Mouse (Mus musculus) heart, postnatal 0 days (tissue): ENCODE measurements around the gene Car10. TPM values are rescaled to one million over a fixed set of nuclear protein-coding genes. Genes with fewer than 3 reads are reported as not detected.

Source experiments
- ATAC-seq: fragments of 200-750 bp; cut with Nextera tagmentation; 2 replicates; pipeline ENCODE4 v1.8.0; 2017; ENCODE audit warnings: low read depth, moderate number of reproducible peaks, moderate library complexity; ENCODE audit not compliant: insufficient read depth
- DNase-seq: peaks from one replicate; pipeline ENCODE4 v3.0.0-alpha.2; 2016; ENCODE audit warnings: low spot score
- H3K27ac ChIP-seq: fragments of 300-500 bp; sonication (generic); 2 replicates; pipeline ENCODE4 v1.5.1; 2014; ENCODE audit warnings: low read depth, mild to moderate bottlenecking
- H3K27me3 ChIP-seq: fragments of 300-500 bp; sonication (generic); 2 replicates; pipeline ENCODE4 v1.6.1; 2014; ENCODE audit warnings: low read length, mixed read lengths; ENCODE audit not compliant: control insufficient read depth, insufficient read depth
- H3K36me3 ChIP-seq: fragments of 300-500 bp; sonication (generic); replicated peaks from 2 replicates; pipeline ENCODE4 v1.6.1; 2014; ENCODE audit warnings: low read length, mixed read lengths; ENCODE audit not compliant: control insufficient read depth, insufficient read depth
- H3K4me1 ChIP-seq: fragments of 300-500 bp; sonication (generic); 2 replicates; pipeline ENCODE4 v1.6.1; 2014; ENCODE audit warnings: antibody characterized with exemption; ENCODE audit not compliant: control insufficient read depth, insufficient read depth
- H3K4me2 ChIP-seq: fragments of 300-500 bp; sonication (generic); 2 replicates; pipeline ENCODE4 v1.6.1; 2014; ENCODE audit warnings: low read depth, mild to moderate bottlenecking, low read length, moderate library complexity
- H3K4me3 ChIP-seq: fragments of 300-500 bp; sonication (generic); 2 replicates; pipeline ENCODE4 v1.5.1; 2014; ENCODE audit warnings: low read depth, low read length
- H3K9ac ChIP-seq: fragments of 300-500 bp; sonication (generic); replicated peaks from 2 replicates; pipeline ENCODE4 v1.6.1; 2014; ENCODE audit warnings: low read depth, low read length, mixed read lengths
- H3K9me3 ChIP-seq: fragments of 300-500 bp; sonication (generic); replicated peaks from 2 replicates; pipeline ENCODE4 v1.6.1; 2016; ENCODE audit warnings: low read length; ENCODE audit not compliant: control insufficient read depth
- CTCF ChIP-seq: IDR thresholded peaks from 2 replicates; pipeline ENCODE4 v1.5.1; 2016; ENCODE audit warnings: antibody characterized with exemption, control low read depth, low read depth
- EP300 ChIP-seq: IDR thresholded peaks from 2 replicates; pipeline ENCODE4 v1.6.1; 2016; ENCODE audit warnings: antibody characterized with exemption, low read depth
- WGBS: fragments of 180-500 bp; shearing (Covaris S2); extraction: QIAGEN DNeasy Blood & Tissue Kit; methylation state at CpG from one replicate; pipeline ENCODE4 v1.1.7; 2014; 5-methylcytosine and 5-hydroxymethylcytosine counted together
- polyA plus RNA-seq: library from polyadenylated mRNA; unstranded; fragments of >200 nt; fragmentation: Nextera tagmentation; extraction: Ambion mirVana; gene quantifications from 2 replicates; pipeline ENCODE4 v1.2.1, GENCODE M21; 2015
- total RNA-seq: library from RNA; depleted of rRNA; stranded (reverse); fragments of >200 nt; gene quantifications from 2 replicates; pipeline ENCODE4 v1.2.3, GENCODE M21; 2014; ENCODE audit warnings: low replicate concordance

Gene Car10
- total and polyA plus RNA-seq, 2 experiments from 2014 or later = not detected

GRCm38 (mm10) chr11:93466221-93466620 lies 368.4 kb downstream of the Car10 start:
- H3K27ac ChIP-seq = no peak overlapping the region
- WGBS = 65% methylated on average over 4 of the region's 4 CpGs
- H3K27me3 ChIP-seq = no peaks in the 10 kb centered on the region
- TF ChIP-seq CTCF = no peak
- TF ChIP-seq EP300 = no peak
- no peaks in the 10 kb centered on the region for H3K9me3 ChIP-seq
- DNase-seq (no peak), ATAC-seq (no peak)
- H3K4me1 ChIP-seq = no peaks in the 10 kb centered on the region
- no peaks in the 10 kb centered on the region for H3K36me3 ChIP-seq
- H3K4me3 ChIP-seq = no peak overlapping the region
- H3K9ac ChIP-seq = no peak overlapping the region
- H3K4me2 ChIP-seq = no peak overlapping the region

DNA sequence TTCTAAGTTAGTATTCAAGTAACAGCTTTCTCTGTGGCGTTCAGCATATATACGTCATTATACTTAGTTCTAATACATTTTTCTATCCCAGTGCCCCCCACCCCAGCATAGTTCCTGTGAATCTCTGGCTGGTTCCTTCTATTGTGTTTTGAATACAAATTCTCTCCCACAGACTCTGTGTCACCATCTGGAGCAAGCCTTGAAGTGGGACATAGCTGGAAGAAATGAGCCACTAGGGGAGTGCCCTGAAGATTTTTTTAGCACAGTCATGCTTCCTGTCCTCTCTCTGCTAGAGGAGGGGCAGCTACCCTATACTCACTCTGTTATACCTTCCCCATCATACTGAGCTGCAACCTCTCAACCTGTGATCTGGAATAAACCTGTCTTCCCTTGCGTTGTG lies 369.9 kb downstream of the Car10 start:
- TF ChIP-seq EP300 (no peak), CTCF (no peak)

GRCm38 (mm10) chr11:93470771-93471170 lies 372.9 kb downstream of the Car10 start:
- no peaks in the 10 kb centered on the region for H3K9me3 ChIP-seq
- no peaks in the 10 kb centered on the region for H3K4me1 ChIP-seq
- 74% methylated on average over 7 of the region's 7 CpGs for WGBS
- no peak overlapping the region for H3K4me3 ChIP-seq
- no peak overlapping the region for H3K27ac ChIP-seq
- H3K9ac ChIP-seq = no peak overlapping the region
- DNase-seq (no peak), ATAC-seq (no peak)
- H3K27me3 ChIP-seq = no peaks in the 10 kb centered on the region
- no peaks in the 10 kb centered on the region for H3K36me3 ChIP-seq
- TF ChIP-seq EP300 (no peak), CTCF (no peak)
- H3K4me2 ChIP-seq = no peak overlapping the region

More for the DNA sequence above, 369.9 kb downstream of the Car10 start:
- no peaks in the 10 kb centered on the region for H3K36me3 ChIP-seq
- no peaks in the 10 kb centered on the region for H3K27me3 ChIP-seq
- H3K9ac ChIP-seq = no peak overlapping the region
- no peaks in the 10 kb centered on the region for H3K4me1 ChIP-seq
- H3K27ac ChIP-seq = no peak overlapping the region
- H3K4me3 ChIP-seq = no peak overlapping the region
- no peak overlapping the region for H3K4me2 ChIP-seq
- no peak for DNase-seq
- 73% methylated on average over 3 of the region's 3 CpGs for WGBS
- no peak for ATAC-seq
- no peaks in the 10 kb centered on the region for H3K9me3 ChIP-seq

GRCm38 (mm10) chr11:93471573-93472179 lies 373.8 kb downstream of the Car10 start:
- peak; percentile 41 for DNase-seq
- TF ChIP-seq CTCF (peak; percentile 73), EP300 (no peak)
- 47% methylated on average over 10 of the region's 10 CpGs for WGBS
- H3K27ac ChIP-seq = no peak overlapping the region
- ATAC-seq = 0 out of 2 replicates have a peak, but pooled peaks have one; percentile 24
- no peaks in the 10 kb centered on the region for H3K36me3 ChIP-seq
- no peaks in the 10 kb centered on the region for H3K9me3 ChIP-seq
- H3K27me3 ChIP-seq = no peaks in the 10 kb centered on the region
- H3K4me3 ChIP-seq = no peak overlapping the region
- H3K4me2 ChIP-seq = no peak overlapping the region
- H3K4me1 ChIP-seq = no peaks in the 10 kb centered on the region
- H3K9ac ChIP-seq = no peak overlapping the region

DNA sequence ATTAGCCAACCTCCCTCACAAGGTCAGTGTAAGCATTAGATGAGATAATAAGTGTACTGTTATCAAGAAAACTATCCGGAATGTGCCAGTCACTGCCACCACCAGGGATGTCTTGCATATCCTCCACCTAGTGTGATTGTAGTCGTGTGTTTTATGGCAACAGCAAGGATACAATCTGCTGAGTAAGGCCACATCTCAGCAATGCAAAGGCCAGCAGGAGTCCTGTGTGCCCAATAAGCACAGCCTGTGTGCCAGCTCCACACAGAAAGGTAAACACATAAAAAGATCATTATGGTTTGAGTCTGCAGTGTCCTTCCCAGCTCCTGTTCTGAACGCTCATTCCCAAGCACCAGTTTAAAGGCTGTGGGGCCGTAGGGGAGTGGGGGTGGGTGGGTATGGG lies 386.8 kb downstream of the Car10 start:
- no peak for TF ChIP-seq EP300
- no peak for TF ChIP-seq CTCF
- H3K9ac ChIP-seq = no peak overlapping the region
- 54% methylated on average over 4 of the region's 4 CpGs for WGBS
- no peaks in the 10 kb centered on the region for H3K27me3 ChIP-seq
- no peaks in the 10 kb centered on the region for H3K36me3 ChIP-seq
- no peak overlapping the region for H3K27ac ChIP-seq
- H3K4me3 ChIP-seq = no peak overlapping the region
- no peaks in the 10 kb centered on the region for H3K4me1 ChIP-seq
- DNase-seq = no peak
- H3K4me2 ChIP-seq = no peak overlapping the region
- no peak for ATAC-seq
- H3K9me3 ChIP-seq = no peaks in the 10 kb centered on the region

DNA sequence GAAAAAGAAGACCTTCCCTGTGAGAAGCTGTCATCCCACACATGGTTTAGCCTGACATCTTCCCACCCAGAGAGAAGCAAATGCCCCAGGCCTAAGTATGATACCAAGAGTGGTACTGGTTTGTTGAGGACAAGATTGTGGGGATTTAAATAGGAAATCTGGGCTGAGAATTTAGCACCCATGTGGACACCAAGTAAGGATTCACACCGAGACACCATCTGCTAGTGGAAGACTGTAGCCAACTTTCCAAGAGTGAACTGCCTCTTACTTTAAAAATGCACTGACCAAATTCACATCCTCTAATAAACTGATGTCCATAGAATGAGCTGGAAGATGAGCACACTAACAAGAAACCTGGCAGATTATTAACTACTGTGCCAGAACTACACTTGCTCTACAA lies 389.2 kb downstream of the Car10 start:
- WGBS = 84% methylated on average over 1 of the region's 1 CpGs
- TF ChIP-seq CTCF = no peak
- TF ChIP-seq EP300 = no peak
- no peaks in the 10 kb centered on the region for H3K9me3 ChIP-seq
- H3K27me3 ChIP-seq = no peaks in the 10 kb centered on the region
- no peak overlapping the region for H3K9ac ChIP-seq
- no peaks in the 10 kb centered on the region for H3K36me3 ChIP-seq
- DNase-seq = no peak
- H3K4me2 ChIP-seq = no peak overlapping the region
- no peak overlapping the region for H3K27ac ChIP-seq
- no peak overlapping the region for H3K4me3 ChIP-seq
- ATAC-seq = no peak
- H3K4me1 ChIP-seq = no peaks in the 10 kb centered on the region
